Mouse (Mus musculus) hindbrain, postnatal 0 days (tissue): ENCODE data around the gene Kcnc2. TPM values are rescaled to one million over a fixed set of nuclear protein-coding genes. Genes with fewer than 3 reads are reported as not detected.

Experiments used
- ATAC-seq: fragments of 200-750 bp; cut with Nextera tagmentation; 2 replicates; pipeline ENCODE4 v1.8.0; 2017; ENCODE audit warnings: mild to moderate bottlenecking, moderate TSS enrichment, moderate library complexity
- DNase-seq: peaks from one replicate; pipeline ENCODE4 v3.0.0-alpha.2; 2015; ENCODE audit warnings: low spot score
- H3K27ac ChIP-seq: fragments of 300-500 bp; sonication (generic); 2 replicates; pipeline ENCODE4 v1.5.1; 2014; ENCODE audit warnings: mild to moderate bottlenecking
- H3K27me3 ChIP-seq: fragments of 300-500 bp; sonication (generic); 2 replicates; pipeline ENCODE4 v1.6.1; 2014; ENCODE audit warnings: low read length, mixed read lengths; ENCODE audit not compliant: insufficient read depth
- H3K36me3 ChIP-seq: fragments of 300-500 bp; sonication (generic); 2 replicates; pipeline ENCODE4 v1.6.1; 2014; ENCODE audit warnings: low read length, mixed read lengths; ENCODE audit not compliant: insufficient read depth
- H3K4me1 ChIP-seq: fragments of 300-500 bp; sonication (generic); 2 replicates; pipeline ENCODE4 v1.6.1; 2014; ENCODE audit warnings: antibody characterized with exemption, low read length, mixed read lengths; ENCODE audit not compliant: insufficient read depth
- H3K4me2 ChIP-seq: fragments of 300-500 bp; sonication (generic); 2 replicates; pipeline ENCODE4 v1.6.1; 2014; ENCODE audit warnings: low read depth, mild to moderate bottlenecking, low read length, moderate library complexity, mixed read lengths
- H3K4me3 ChIP-seq: fragments of 300-500 bp; sonication (generic); 2 replicates; pipeline ENCODE4 v1.5.1; 2014; ENCODE audit warnings: low read length
- H3K9ac ChIP-seq: fragments of 300-500 bp; sonication (generic); replicated peaks from 2 replicates; pipeline ENCODE4 v1.6.1; 2014; ENCODE audit warnings: mild to moderate bottlenecking, low read length, moderate library complexity, mixed read lengths
- H3K9me3 ChIP-seq: fragments of 300-500 bp; sonication (generic); 2 replicates; pipeline ENCODE4 v1.6.1; 2016; ENCODE audit warnings: low read length, mixed read lengths
- CTCF ChIP-seq: IDR thresholded peaks from 2 replicates; pipeline ENCODE4 v1.5.1; 2016; ENCODE audit warnings: antibody characterized with exemption, control low read depth, low read depth
- WGBS: fragments of 180-500 bp; shearing (Covaris S2); extraction: QIAGEN DNeasy Blood & Tissue Kit; methylation state at CpG from one replicate; pipeline ENCODE4 v1.1.7; 2014; 5-methylcytosine and 5-hydroxymethylcytosine counted together
- polyA plus RNA-seq: library from polyadenylated mRNA; unstranded; fragments of >200 nt; fragmentation: Nextera tagmentation; extraction: Ambion mirVana; gene quantifications from 2 replicates; pipeline ENCODE4 v1.2.1, GENCODE M21; 2015
- total RNA-seq: library from RNA; depleted of rRNA; stranded (reverse); fragments of >200 nt; gene quantifications from 2 replicates; pipeline ENCODE4 v1.2.3, GENCODE M21; 2014; rRNA removed

Gene Kcnc2
- total and polyA plus RNA-seq, 2 experiments from 2014 or later = 5.2 to 11.6 TPM

DNA sequence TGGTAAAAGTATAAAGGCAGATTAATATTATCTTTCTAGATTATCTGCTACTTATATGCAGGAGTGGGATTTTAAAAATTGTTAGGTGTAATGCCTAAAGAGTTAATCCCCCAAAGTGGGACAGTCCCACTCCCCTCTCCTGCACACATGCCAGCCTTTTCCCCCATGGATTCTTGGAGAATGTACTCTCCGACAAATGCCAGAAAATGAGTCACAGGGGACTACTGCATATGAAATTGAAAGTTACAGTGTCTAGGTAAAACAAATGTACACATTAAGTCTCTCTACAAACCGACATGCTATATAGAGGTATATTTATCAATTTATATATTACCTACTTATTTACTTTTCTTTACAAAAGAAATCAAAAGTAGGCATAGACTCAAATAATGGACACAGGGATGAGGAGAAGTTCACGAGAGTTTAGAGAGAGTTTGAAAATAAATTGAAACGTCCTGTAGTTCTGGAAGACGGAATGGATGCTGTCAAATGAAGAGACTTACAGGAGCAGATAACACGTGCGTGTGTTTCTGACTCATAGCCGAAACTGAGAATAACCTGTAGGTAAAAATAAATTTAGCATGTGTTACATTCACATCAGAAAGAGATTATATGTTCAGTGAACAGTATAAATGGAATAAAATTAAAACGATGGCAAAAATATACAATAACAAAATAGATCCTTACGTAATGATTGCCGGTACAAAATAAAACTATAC lies 213.6 kb downstream of the Kcnc2 start:
- H3K4me2 ChIP-seq = no peak overlapping the region
- H3K9me3 ChIP-seq = no peaks in the 10 kb centered on the region
- no peak overlapping the region for H3K27ac ChIP-seq
- H3K27me3 ChIP-seq = no peaks in the 10 kb centered on the region
- no peak overlapping the region for H3K9ac ChIP-seq
- H3K36me3 ChIP-seq = no peaks in the 10 kb centered on the region
- WGBS = 81% methylated on average over 11 of the region's 11 CpGs
- TF ChIP-seq CTCF = no peak
- ATAC-seq (no peak), DNase-seq (peak; percentile 7)
- H3K4me1 ChIP-seq = no peaks in the 10 kb centered on the region
- no peak overlapping the region for H3K4me3 ChIP-seq

DNA sequence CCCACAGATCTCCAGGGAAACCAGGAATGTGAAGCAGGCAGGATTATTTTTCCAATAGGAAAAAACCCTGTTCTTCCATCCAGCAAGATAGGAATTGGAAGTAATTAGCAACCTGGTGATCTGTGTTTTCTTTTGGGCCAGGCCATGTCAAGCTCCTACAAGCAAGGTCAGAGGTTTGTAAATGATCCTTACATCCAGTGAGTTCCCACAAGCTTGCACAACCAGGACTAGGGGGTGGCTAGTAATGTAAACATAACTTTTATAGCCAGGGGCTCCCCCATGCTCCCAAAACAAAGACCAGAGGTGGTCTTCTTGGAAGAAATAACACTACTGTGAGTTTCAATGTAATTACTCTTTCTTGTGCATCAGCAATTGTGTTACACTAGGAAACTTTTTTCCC lies 214.9 kb downstream of the Kcnc2 start:
- H3K4me2 ChIP-seq = no peak overlapping the region
- DNase-seq = no peak
- no peak overlapping the region for H3K4me3 ChIP-seq
- no peaks in the 10 kb centered on the region for H3K36me3 ChIP-seq
- no peak for TF ChIP-seq CTCF
- no peaks in the 10 kb centered on the region for H3K4me1 ChIP-seq
- no peaks in the 10 kb centered on the region for H3K27me3 ChIP-seq
- ATAC-seq = no peak
- H3K9ac ChIP-seq = no peak overlapping the region
- H3K27ac ChIP-seq = no peak overlapping the region
- no peaks in the 10 kb centered on the region for H3K9me3 ChIP-seq

DNA sequence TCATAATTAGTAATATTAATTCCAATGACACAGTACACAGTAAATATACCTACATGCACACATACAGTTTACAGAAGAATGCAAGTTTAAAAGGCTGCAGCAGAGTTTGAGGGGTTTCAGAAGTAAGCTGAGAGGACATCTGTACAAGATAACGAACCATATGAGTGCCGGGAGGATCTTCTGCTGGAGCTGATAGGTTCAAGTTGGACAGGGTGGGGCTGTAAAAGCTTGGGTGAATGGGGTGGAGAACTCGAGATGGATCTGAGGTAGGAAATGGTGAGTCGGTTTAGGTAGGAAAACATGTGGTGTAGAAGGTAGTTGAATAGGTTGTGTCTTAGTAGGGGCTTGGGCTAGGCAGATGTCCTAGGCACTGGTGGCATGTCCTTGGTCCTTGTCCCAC lies 217.8 kb downstream of the Kcnc2 start:
- Histone ChIP-seq H3K36me3 (no peaks in the 10 kb centered on the region), H3K4me1 (no peaks in the 10 kb centered on the region), H3K4me3 (no peak overlapping the region), H3K9me3 (no peaks in the 10 kb centered on the region), H3K9ac (no peak overlapping the region), H3K4me2 (no peak overlapping the region), H3K27me3 (no peaks in the 10 kb centered on the region), H3K27ac (no peak overlapping the region)
- no peak for TF ChIP-seq CTCF
- DNase-seq (no peak), ATAC-seq (no peak)
- 87% methylated on average over 4 of the region's 4 CpGs for WGBS

Other genes with a start within 250 kb of the Kcnc2 start
- gene Glipr1l1, start 210.9 kb upstream of the Kcnc2 start, total RNA-seq = not detected in 2 replicates
- not detected in 2 replicates for gene Glipr1l1, start 210.9 kb upstream of the Kcnc2 start, polyA plus RNA-seq
- not detected in 2 replicates for gene Glipr1l2, start 187.8 kb upstream of the Kcnc2 start, total RNA-seq
- not detected in 2 replicates for gene Glipr1l2, start 187.8 kb upstream of the Kcnc2 start, polyA plus RNA-seq
- not detected in 2 replicates for gene Glipr1l3, start 110.8 kb upstream of the Kcnc2 start, total RNA-seq
- gene Glipr1l3, start 110.8 kb upstream of the Kcnc2 start, polyA plus RNA-seq = 0.28 and 0.88 TPM in 2 replicates
- 0.37 TPM in 1 of 2 replicates, not detected in the other for gene Caps2, start 107.5 kb upstream of the Kcnc2 start, total RNA-seq
- 0.55 and 0.64 TPM in 2 replicates for gene Caps2, start 107.5 kb upstream of the Kcnc2 start, polyA plus RNA-seq